Mouse (Mus musculus) bone marrow macrophage, adult 2 months (primary cell): ENCODE data around the gene Matn3.

ENCODE experiments used
- CTCF ChIP-seq: IDR thresholded peaks from 2 replicates; pipeline ENCODE4 v1.5.1; 2012; ENCODE audit warnings: low read depth, mild to moderate bottlenecking, low read length, moderate library complexity
- POLR2A ChIP-seq: IDR thresholded peaks from 2 replicates; pipeline ENCODE4 v1.6.1; 2012; ENCODE audit warnings: mild to moderate bottlenecking, low read depth, low read length, borderline replicate concordance

DNA sequence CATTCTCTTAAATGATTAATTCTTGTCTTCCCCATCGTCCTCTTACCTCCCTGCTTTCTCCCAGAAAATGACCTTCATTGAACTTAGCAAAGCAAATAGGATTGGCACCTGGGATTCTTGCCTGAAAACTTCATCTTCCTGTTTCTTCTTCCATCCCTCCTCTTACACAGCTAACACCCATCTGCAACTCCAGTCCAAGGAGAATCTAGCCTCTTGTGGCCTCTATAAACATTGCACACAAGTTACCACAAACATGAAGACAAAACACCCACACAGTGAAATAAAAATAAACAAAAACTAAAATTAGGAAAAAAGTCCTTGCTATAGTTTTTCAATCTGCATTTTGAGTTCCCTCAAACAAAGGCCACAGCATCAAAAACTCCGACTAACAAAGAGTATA lies 24.1 kb upstream of the Matn3 start:
- TF ChIP-seq CTCF (no peak), POLR2A (no peak)
